10 mouse cellular contexts compared by ENCODE assay signal in the genomic region with DNA sequence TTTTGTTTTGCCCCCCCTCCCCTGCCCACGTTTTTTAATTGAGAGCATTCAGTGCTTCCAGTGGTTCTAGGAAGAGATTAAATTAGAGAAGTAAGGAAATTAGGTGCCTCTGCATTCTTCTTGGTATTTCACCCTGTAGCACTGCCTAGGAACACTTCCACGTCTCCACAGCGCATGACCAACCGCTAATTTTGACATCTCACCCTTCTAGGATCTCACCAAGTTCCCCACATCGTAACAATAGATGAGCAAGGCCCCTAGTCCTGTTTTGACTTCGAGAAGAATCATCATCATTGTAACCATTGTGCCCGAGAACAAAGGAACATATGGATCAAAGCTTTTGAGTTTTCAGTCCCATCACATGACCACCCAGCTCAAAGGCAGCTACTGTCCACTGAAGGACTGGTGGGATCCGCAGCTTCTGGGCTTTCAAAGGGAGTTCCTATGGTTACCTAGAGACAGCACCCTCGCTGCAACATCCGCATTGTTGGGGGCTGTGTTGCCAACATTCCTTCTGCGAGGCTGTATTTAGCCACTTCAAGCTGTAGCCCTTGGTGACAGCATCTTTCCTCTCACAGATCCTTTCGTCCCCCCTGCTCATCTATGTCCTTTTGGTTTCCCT. TPM values are rescaled to one million over a fixed set of nuclear protein-coding genes. Genes with fewer than 3 reads are reported as not detected.
A peak's percentile ranks its signal among the peaks of the same experiment; 100 is the strongest.
DNase-seq lines count a peak whose midpoint lies in the region; ATAC-seq and TF ChIP-seq lines count a peak whose summit lies in the region.
"Had no signal": no experiment of that assay in that cellular context is flagged by ENCODE, and none has a peak within 500 bp of the region (broad histone marks: within the 10 kb centered on the region; RNA-seq: fewer than 3 reads in every experiment).

No protein-coding gene starts in this region.

- H3K27me3 ChIP-seq in neural tube, embryonic 14.5 days (ENCODE audit: control insufficient read depth, insufficient read depth, low read length) = no peaks in the 10 kb centered on the region
- no peaks in the 10 kb centered on the region for H3K27me3 ChIP-seq in thymus, adult 2 months (ENCODE audit: control insufficient read depth, insufficient read depth, low read length)
- H3K27me3 ChIP-seq: embryonic facial prominence, embryonic 13.5 days; limb, embryonic 13.5 days had no signal

- H3K9me3 ChIP-seq in neural tube, embryonic 14.5 days (ENCODE audit: control insufficient read depth, low read length) = no peaks in the 10 kb centered on the region
- H3K9me3 ChIP-seq: embryonic facial prominence, embryonic 13.5 days; limb, embryonic 13.5 days had no signal

- 7% methylated on average over 12 of the region's 12 CpGs for WGBS in neural tube, embryonic 14.5 days
- 53% methylated on average over 12 of the region's 12 CpGs for WGBS in thymus, adult 2 months

- TF ChIP-seq CTCF in thymus, adult 2 months (IDR thresholded peaks at IDR 0.05; ENCODE audit: borderline replicate concordance, control insufficient read depth, extremely low read depth, insufficient read depth, low read length, poor library complexity) = no peak

- no peaks in the 10 kb centered on the region for H3K36me3 ChIP-seq in neural tube, embryonic 14.5 days (ENCODE audit: control insufficient read depth, insufficient read depth, low read length)
- no peaks in the 10 kb centered on the region for H3K36me3 ChIP-seq in thymus, adult 2 months (ENCODE audit: control insufficient read depth, insufficient read depth, low read length)
- H3K36me3 ChIP-seq: embryonic facial prominence, embryonic 13.5 days; limb, embryonic 13.5 days had no signal

- H3K9ac ChIP-seq in neural tube, embryonic 14.5 days (replicated peaks; ENCODE audit: low read depth, low read length) = no peak overlapping the region
- H3K9ac ChIP-seq: embryonic facial prominence, embryonic 13.5 days; limb, embryonic 13.5 days had no signal

- no peak for TF ChIP-seq POLR2A in thymus, adult 2 months (IDR thresholded peaks at IDR 0.05; ENCODE audit: control insufficient read depth, extremely low read depth, insufficient read depth, low read length, poor library complexity)

- H3K4me1 ChIP-seq in neural tube, embryonic 14.5 days (ENCODE audit: control insufficient read depth, insufficient read depth, low read length) = no peaks in the 10 kb centered on the region
- no peaks in the 10 kb centered on the region for H3K4me1 ChIP-seq in thymus, adult 2 months (replicated peaks; ENCODE audit: control insufficient read depth, insufficient read depth, low read length)
- H3K4me1 ChIP-seq: limb, embryonic 13.5 days had no signal

- H3K4me3 ChIP-seq in neural tube, embryonic 14.5 days (ENCODE audit: low read depth, low read length) = no peak overlapping the region
- no peak overlapping the region for H3K4me3 ChIP-seq in thymus, adult 2 months (ENCODE audit: control insufficient read depth, insufficient read depth, low read length)
- H3K4me3 ChIP-seq: embryonic facial prominence, embryonic 13.5 days; limb, embryonic 13.5 days had no signal

- H3K4me2 ChIP-seq in neural tube, embryonic 14.5 days (ENCODE audit: low read depth, low read length) = no peak overlapping the region
- H3K4me2 ChIP-seq: embryonic facial prominence, embryonic 13.5 days; limb, embryonic 13.5 days had no signal

- peak; percentile 80 for ATAC-seq in neural tube, embryonic 14.5 days (ENCODE audit: low read depth)
- ATAC-seq in megakaryocyte-erythroid progenitor cell, adult 5-6 weeks (replicated peaks; ENCODE audit: low FRiP score, low TSS enrichment, poor library complexity, severe bottlenecking) = no peak

- H3K27ac ChIP-seq in neural tube, embryonic 14.5 days (ENCODE audit: low read depth, low read length) = peak overlapping the region; percentile 23; the same call in 1 of the 2 replicates
- H3K27ac ChIP-seq in thymus, adult 2 months (ENCODE audit: control insufficient read depth, insufficient read depth, low read length) = no peak overlapping the region
- H3K27ac ChIP-seq: embryonic facial prominence, embryonic 13.5 days; limb, embryonic 13.5 days had no signal

- DNase-seq in embryo, embryonic 11 days = peak; percentile 66
- DNase-seq in frontal cortex, postnatal 10 days (ENCODE audit: low spot score in 2 of 2) = peak; percentile 52 to 72
- DNase-seq in left cerebral cortex, adult 18-20 months (ENCODE audit: low spot score in 2 of 2) = peak; percentile 23 to 59
- DNase-seq in spleen, postnatal 36 days (ENCODE audit: low spot score in 2 of 2) = no peak
- DNase-seq in thymus, adult 2 months = no peak
- DNase-seq in kidney, adult 18-20 months = no peak

RNA-seq across cellular contexts. Expression of a gene that starts 8.9 kb away (rescaled TPM):
- 1 to 10 TPM; 8.1 to 8.2 TPM for total RNA-seq in left cerebral cortex, adult 18-20 months (2021)
- 73.4 and 93.0 TPM in 2 replicates for polyA plus RNA-seq in neural tube, embryonic 14.5 days (2014; fragmentation: Nextera tagmentation; extraction: Ambion mirVana)
- polyA plus RNA-seq in thymus, adult 2 months (2012; rRNA removed) = 7.1 and 10.5 TPM in 2 replicates
- total RNA-seq in megakaryocyte-erythroid progenitor cell, adult 5-6 weeks (2014; fragmentation: Nextera tagmentation) = 4.0 and 5.2 TPM in 2 replicates
- total RNA-seq in megakaryocyte-erythroid progenitor cell, adult 5-6 weeks (2017) = 6.0 and 10.6 TPM in 2 replicates

RNA-seq across cellular contexts. Expression of a gene that starts 15.3 kb away (rescaled TPM):
- total RNA-seq in left cerebral cortex, adult 18-20 months (2021) = 10 to 100 TPM; 37.6 to 40.0 TPM
- polyA plus RNA-seq in neural tube, embryonic 14.5 days (2014; fragmentation: Nextera tagmentation; extraction: Ambion mirVana) = 14.7 and 15.9 TPM in 2 replicates
- polyA plus RNA-seq in thymus, adult 2 months (2012; rRNA removed) = 9.0 and 9.8 TPM in 2 replicates
- 68.1 and 86.4 TPM in 2 replicates for total RNA-seq in megakaryocyte-erythroid progenitor cell, adult 5-6 weeks (2014; fragmentation: Nextera tagmentation)
- total RNA-seq in megakaryocyte-erythroid progenitor cell, adult 5-6 weeks (2017) = 131 and 145 TPM in 2 replicates

Comparison
In these comparisons a context has a peak if more than half of its experiments do, and no peak if none do; other contexts are left out.
1. DNase-seq: peak in embryo, embryonic 11 days (single experiment), frontal cortex, postnatal 10 days (2 of 2) and left cerebral cortex, adult 18-20 months (2 of 2); none in spleen, postnatal 36 days (0 of 2), thymus, adult 2 months (single experiment) and kidney, adult 18-20 months (single experiment).